Mouse (Mus musculus): ENCODE results near the gene Tns1.

DNA sequence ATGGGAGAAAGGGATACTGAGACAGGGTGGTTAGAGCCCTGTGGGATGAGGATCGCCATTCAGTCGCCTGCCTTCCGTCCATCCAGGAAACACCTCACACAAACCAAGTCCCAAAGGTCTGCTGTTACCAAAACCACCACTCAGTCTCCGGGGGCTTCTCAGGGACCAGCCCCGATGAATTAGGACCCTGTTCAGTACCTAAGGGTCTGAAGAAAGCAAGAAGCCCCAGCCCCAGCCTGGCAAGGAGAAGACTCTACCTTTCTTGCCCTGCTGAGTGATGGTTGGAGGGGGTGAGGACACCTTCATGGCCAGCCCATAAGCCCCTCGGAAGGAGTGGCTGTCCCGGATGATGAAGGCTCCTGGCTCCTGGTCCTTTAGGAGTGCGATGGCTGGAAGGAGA, 203.5 kb downstream of the Tns1 start:
- TF ChIP-seq CTCF (IDR thresholded peaks at IDR 0.05; ENCODE audit: low read depth, low read length) (no peak), EP300 (IDR thresholded peaks at IDR 0.05; ENCODE audit: insufficient read depth, low read depth, low read length) (no peak), POLR2A (IDR thresholded peaks at IDR 0.05; ENCODE audit: insufficient read depth, low read length) (no peak)

Data from ES-Bruce4 (cell line).